Mouse (Mus musculus): ENCODE measurements around the gene Cacna2d3. TPM values are rescaled to one million over a fixed set of nuclear protein-coding genes. Genes with fewer than 3 reads are reported as not detected.

Gene Cacna2d3
- polyA plus RNA-seq, 1 experiment: 4.6 TPM

- H3K27ac ChIP-seq (ENCODE audit: control insufficient read depth, insufficient read depth, low read depth, low read length): no peak overlapping the region
- H3K4me3 ChIP-seq (ENCODE audit: control insufficient read depth, low read depth, low read length): no peak overlapping the region
These were observed 586.8 kb downstream of the Cacna2d3 start for GRCm38 (mm10) chr14:29134901-29135300.

DNA sequence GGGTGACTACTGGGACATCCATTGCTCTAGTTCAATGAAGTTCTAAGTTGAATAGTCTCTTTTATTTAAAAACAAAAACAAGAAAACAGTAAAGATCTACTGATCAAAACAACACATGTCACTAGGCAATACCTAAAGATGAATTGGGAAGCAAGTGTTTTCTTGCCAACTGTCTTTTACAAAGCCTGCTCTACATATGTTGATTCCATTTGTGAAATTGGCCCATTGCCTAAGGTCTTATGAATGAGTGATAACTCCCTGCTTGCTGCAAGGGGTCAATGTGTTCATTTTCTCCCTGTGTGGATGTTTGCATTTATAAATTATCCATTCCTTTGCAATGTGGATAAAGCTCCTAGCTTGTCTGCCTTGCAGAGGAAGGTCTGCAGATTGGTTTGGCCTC lies 591.2 kb downstream of the Cacna2d3 start:
- no peak overlapping the region for H3K27ac ChIP-seq (ENCODE audit: control insufficient read depth, insufficient read depth, low read depth, low read length)
- no peaks in the 10 kb centered on the region for H3K4me1 ChIP-seq (ENCODE audit: control insufficient read depth, insufficient read depth, low read length)
- H3K27me3 ChIP-seq (ENCODE audit: control insufficient read depth, insufficient read depth, low read length): no peaks in the 10 kb centered on the region
- no peaks in the 10 kb centered on the region for H3K36me3 ChIP-seq (ENCODE audit: control insufficient read depth, insufficient read depth, low read length)
- no peak for TF ChIP-seq POLR2A (IDR thresholded peaks at IDR 0.05; ENCODE audit: control insufficient read depth, low read depth, low read length)
- no peak for TF ChIP-seq CTCF (IDR thresholded peaks at IDR 0.05; ENCODE audit: control insufficient read depth, insufficient read depth, insufficient replicate concordance, low read depth, low read length)
- H3K4me3 ChIP-seq (ENCODE audit: control insufficient read depth, low read depth, low read length): no peak overlapping the region

More at GRCm38 (mm10) chr14:29134901-29135300, 586.8 kb downstream of the Cacna2d3 start:
- no peaks in the 10 kb centered on the region for H3K27me3 ChIP-seq (ENCODE audit: control insufficient read depth, insufficient read depth, low read length)
- no peak for TF ChIP-seq POLR2A (IDR thresholded peaks at IDR 0.05; ENCODE audit: control insufficient read depth, low read depth, low read length)
- no peak for TF ChIP-seq CTCF (IDR thresholded peaks at IDR 0.05; ENCODE audit: control insufficient read depth, insufficient read depth, insufficient replicate concordance, low read depth, low read length)
- no peaks in the 10 kb centered on the region for H3K4me1 ChIP-seq (ENCODE audit: control insufficient read depth, insufficient read depth, low read length)
- H3K36me3 ChIP-seq (ENCODE audit: control insufficient read depth, insufficient read depth, low read length): no peaks in the 10 kb centered on the region

GRCm38 (mm10) chr14:29123886-29124285 lies 597.8 kb downstream of the Cacna2d3 start:
- no peak overlapping the region for H3K27ac ChIP-seq (ENCODE audit: control insufficient read depth, insufficient read depth, low read depth, low read length)
- no peaks in the 10 kb centered on the region for H3K36me3 ChIP-seq (ENCODE audit: control insufficient read depth, insufficient read depth, low read length)
- TF ChIP-seq CTCF (IDR thresholded peaks at IDR 0.05; ENCODE audit: control insufficient read depth, insufficient read depth, insufficient replicate concordance, low read depth, low read length) (no peak), POLR2A (IDR thresholded peaks at IDR 0.05; ENCODE audit: control insufficient read depth, low read depth, low read length) (no peak)
- no peak overlapping the region for H3K4me3 ChIP-seq (ENCODE audit: control insufficient read depth, low read depth, low read length)
- H3K27me3 ChIP-seq (ENCODE audit: control insufficient read depth, insufficient read depth, low read length): no peaks in the 10 kb centered on the region
- no peaks in the 10 kb centered on the region for H3K4me1 ChIP-seq (ENCODE audit: control insufficient read depth, insufficient read depth, low read length)

GRCm38 (mm10) chr14:29122749-29123148 lies 598.9 kb downstream of the Cacna2d3 start:
- Histone ChIP-seq H3K27me3 (ENCODE audit: control insufficient read depth, insufficient read depth, low read length) (no peaks in the 10 kb centered on the region), H3K4me1 (ENCODE audit: control insufficient read depth, insufficient read depth, low read length) (no peaks in the 10 kb centered on the region), H3K36me3 (ENCODE audit: control insufficient read depth, insufficient read depth, low read length) (no peaks in the 10 kb centered on the region), H3K4me3 (ENCODE audit: control insufficient read depth, low read depth, low read length) (no peak overlapping the region), H3K27ac (ENCODE audit: control insufficient read depth, insufficient read depth, low read depth, low read length) (no peak overlapping the region)
- TF ChIP-seq CTCF (IDR thresholded peaks at IDR 0.05; ENCODE audit: control insufficient read depth, insufficient read depth, insufficient replicate concordance, low read depth, low read length): no peak
- no peak for TF ChIP-seq POLR2A (IDR thresholded peaks at IDR 0.05; ENCODE audit: control insufficient read depth, low read depth, low read length)

- no peaks in the 10 kb centered on the region for H3K27me3 ChIP-seq (ENCODE audit: control insufficient read depth, insufficient read depth, low read length)
- no peak overlapping the region for H3K27ac ChIP-seq (ENCODE audit: control insufficient read depth, insufficient read depth, low read depth, low read length)
These were observed 607.7 kb downstream of the Cacna2d3 start for GRCm38 (mm10) chr14:29113852-29114450.

GRCm38 (mm10) chr14:29111666-29112065 lies 610.0 kb downstream of the Cacna2d3 start:
- no peaks in the 10 kb centered on the region for H3K27me3 ChIP-seq (ENCODE audit: control insufficient read depth, insufficient read depth, low read length)
- TF ChIP-seq POLR2A (IDR thresholded peaks at IDR 0.05; ENCODE audit: control insufficient read depth, low read depth, low read length): no peak
- TF ChIP-seq CTCF (IDR thresholded peaks at IDR 0.05; ENCODE audit: control insufficient read depth, insufficient read depth, insufficient replicate concordance, low read depth, low read length): no peak
- H3K4me1 ChIP-seq (ENCODE audit: control insufficient read depth, insufficient read depth, low read length): no peaks in the 10 kb centered on the region
- H3K36me3 ChIP-seq (ENCODE audit: control insufficient read depth, insufficient read depth, low read length): no peaks in the 10 kb centered on the region
- no peak overlapping the region for H3K27ac ChIP-seq (ENCODE audit: control insufficient read depth, insufficient read depth, low read depth, low read length)
- no peak overlapping the region for H3K4me3 ChIP-seq (ENCODE audit: control insufficient read depth, low read depth, low read length)

More at GRCm38 (mm10) chr14:29113852-29114450, 607.7 kb downstream of the Cacna2d3 start:
- Histone ChIP-seq H3K36me3 (ENCODE audit: control insufficient read depth, insufficient read depth, low read length) (no peaks in the 10 kb centered on the region), H3K4me3 (ENCODE audit: control insufficient read depth, low read depth, low read length) (no peak overlapping the region), H3K4me1 (ENCODE audit: control insufficient read depth, insufficient read depth, low read length) (no peaks in the 10 kb centered on the region)
- TF ChIP-seq POLR2A (IDR thresholded peaks at IDR 0.05; ENCODE audit: control insufficient read depth, low read depth, low read length): no peak
- TF ChIP-seq CTCF (IDR thresholded peaks at IDR 0.05; ENCODE audit: control insufficient read depth, insufficient read depth, insufficient replicate concordance, low read depth, low read length): no peak

GRCm38 (mm10) chr14:29110351-29111091 lies 611.1 kb downstream of the Cacna2d3 start:
- TF ChIP-seq CTCF (IDR thresholded peaks at IDR 0.05; ENCODE audit: control insufficient read depth, insufficient read depth, insufficient replicate concordance, low read depth, low read length) (peak; percentile 31; the same call in 1 of the 2 replicates), POLR2A (IDR thresholded peaks at IDR 0.05; ENCODE audit: control insufficient read depth, low read depth, low read length) (no peak)
- H3K27ac ChIP-seq (ENCODE audit: control insufficient read depth, insufficient read depth, low read depth, low read length): no peak overlapping the region
- H3K4me3 ChIP-seq (ENCODE audit: control insufficient read depth, low read depth, low read length): no peak overlapping the region
- no peaks in the 10 kb centered on the region for H3K36me3 ChIP-seq (ENCODE audit: control insufficient read depth, insufficient read depth, low read length)
- no peaks in the 10 kb centered on the region for H3K4me1 ChIP-seq (ENCODE audit: control insufficient read depth, insufficient read depth, low read length)
- H3K27me3 ChIP-seq (ENCODE audit: control insufficient read depth, insufficient read depth, low read length): no peaks in the 10 kb centered on the region

Measured in testis, adult 2 months (tissue).